Mouse (Mus musculus): Measurements from ENCODE around the gene Scnn1a. TPM values are rescaled to one million over a fixed set of nuclear protein-coding genes. Genes with fewer than 3 reads are reported as not detected.
A peak's percentile ranks its signal among the peaks of the same experiment; 100 is the strongest.

The Scnn1a gene
- total RNA-seq, 4 experiments from 2014 or later: 0.46 to 0.80 (median 0.58) TPM

DNA sequence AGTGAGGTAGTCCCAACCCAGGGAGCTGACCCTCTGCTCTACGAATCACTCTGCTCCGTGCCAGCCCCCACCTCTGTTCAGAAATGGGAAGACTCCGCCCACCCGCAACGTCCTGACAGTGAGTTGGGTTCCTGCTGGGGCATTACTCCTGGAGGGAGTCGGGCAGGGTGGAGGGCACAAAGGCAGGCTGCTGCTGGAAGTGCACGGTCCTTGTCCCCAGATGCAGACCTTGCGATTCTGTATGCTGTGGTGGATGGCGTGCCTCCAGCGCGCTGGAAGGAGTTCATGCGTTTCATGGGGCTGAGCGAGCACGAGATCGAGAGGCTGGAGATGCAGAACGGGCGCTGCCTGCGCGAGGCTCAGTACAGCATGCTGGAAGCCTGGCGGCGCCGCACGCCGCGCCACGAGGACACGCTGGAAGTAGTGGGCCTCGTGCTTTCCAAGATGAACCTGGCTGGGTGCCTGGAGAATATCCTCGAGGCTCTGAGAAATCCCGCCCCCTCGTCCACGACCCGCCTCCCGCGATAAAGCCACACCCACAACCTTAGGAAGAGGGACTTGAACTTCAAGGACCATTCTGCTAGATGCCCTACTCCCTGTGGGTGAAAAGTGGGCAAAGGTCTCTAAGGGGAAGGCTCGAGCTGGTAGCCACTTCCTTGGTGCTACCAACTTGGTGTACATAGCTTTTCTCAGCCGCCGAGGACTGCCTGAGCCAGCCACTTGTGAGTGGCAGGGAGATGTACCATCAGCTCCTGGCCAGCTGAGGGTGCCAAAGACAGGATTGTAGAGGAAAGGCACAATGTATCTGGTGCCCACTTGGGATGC, 41.2 kb downstream of the Scnn1a start:
- no peak for DNase-seq (ENCODE audit: low spot score)

GRCm38 (mm10) chr6:125363021-125363420, 42.6 kb downstream of the Scnn1a start:
- no peak for DNase-seq (ENCODE audit: low spot score)

DNA sequence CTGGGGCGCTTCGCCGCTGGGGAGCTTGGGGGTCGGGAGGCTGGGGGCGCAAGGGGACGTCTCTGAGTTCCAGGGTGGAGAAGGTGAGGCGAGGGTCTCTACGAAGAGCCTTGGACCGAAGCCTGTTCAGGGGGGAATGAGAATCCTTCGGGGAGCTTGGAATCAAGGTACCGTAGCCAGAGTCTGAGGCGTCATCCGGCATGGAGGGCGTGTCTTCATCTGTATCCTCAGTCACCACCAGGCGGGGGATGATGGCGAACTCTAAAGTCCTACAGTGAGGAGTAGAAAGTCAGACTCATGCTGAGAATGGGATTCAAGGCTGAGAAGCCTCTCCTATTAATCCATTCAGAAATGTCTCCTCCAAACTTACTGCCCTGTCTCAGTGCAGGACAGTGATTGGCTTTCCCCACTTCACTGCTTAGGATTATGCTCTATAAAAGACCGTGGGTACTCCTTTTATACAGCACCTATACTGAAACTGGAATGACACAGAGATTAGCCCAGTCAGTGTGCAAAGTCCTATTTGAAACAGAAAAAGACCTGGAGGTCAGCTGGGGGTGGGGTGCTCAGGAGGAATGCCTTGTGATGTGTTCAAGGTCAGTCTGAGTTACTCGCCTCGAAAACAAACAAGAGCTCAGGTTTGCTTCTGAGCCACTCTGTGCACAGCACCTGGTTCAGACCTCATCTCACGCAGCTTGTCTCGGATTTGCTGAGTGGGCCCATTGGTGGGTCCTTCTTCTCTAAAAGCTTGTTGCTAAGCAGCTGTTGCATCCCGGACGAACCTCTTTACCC, 43.2 kb downstream of the Scnn1a start:
- no peak for DNase-seq (ENCODE audit: low spot score)

DNA sequence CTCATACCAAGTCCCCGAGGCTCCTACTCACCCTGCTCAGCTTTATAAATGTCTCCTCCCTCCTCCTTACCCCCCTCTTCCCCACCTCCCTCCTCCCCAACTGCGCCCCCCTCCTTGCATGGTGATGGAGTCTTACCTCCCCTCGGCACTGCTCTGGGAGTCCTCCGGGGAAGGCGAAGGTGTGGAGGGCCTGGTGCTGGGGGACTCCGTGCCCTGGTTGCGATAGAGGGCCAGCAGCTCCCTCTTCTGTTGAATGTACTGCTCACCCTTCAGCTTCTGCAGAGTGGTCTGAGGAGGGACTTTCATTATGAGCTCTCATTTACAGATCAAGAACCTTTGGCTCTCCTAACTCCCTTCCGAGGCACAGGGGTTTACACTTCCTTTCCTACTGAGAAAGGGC, 44.0 kb downstream of the Scnn1a start:
- no peak for DNase-seq (ENCODE audit: low spot score)

DNA sequence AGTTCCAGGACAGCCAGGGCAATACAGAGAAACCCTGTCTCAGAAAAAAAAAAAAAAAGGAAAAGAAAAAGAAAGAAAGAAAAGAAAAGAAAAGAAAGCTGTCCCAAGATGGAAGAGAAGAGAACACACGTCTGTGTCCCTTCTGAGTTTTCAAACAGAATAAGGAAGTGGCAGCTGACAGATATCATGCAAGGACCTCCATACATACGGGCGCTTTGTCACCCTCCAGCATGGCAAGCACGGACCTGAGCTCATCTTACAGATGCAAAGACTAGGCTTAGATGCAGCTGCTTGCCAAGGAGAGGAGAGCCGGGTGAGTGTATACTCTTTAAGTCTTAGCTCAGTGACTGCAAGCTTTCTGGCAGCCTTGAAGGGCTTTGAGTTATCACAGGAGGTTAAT, 45.1 kb downstream of the Scnn1a start:
- DNase-seq (ENCODE audit: low spot score): no peak

DNA sequence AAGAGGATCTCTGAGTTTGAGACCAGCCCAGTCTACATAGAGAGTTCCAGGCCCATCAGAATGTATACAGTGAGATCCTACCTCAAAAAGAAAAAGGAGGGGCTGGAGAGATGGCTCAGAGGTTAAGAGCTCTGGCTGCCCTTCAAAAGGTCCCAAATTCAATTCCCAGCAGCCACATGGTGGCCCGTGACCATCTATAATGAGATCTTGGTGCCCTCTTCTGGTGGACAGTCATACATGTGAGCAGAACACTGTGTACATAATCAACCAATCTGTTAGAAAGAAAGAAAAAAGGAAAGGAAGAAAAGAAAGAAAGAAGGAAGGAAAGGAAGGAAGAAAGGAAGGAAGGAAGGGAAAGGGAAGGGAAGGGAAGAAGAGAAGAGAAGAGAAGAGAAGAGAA, 45.7 kb downstream of the Scnn1a start:
- DNase-seq (ENCODE audit: low spot score): no peak

GRCm38 (mm10) chr6:125367758-125368371, 47.4 kb downstream of the Scnn1a start:
- DNase-seq (ENCODE audit: low spot score): no peak

DNA sequence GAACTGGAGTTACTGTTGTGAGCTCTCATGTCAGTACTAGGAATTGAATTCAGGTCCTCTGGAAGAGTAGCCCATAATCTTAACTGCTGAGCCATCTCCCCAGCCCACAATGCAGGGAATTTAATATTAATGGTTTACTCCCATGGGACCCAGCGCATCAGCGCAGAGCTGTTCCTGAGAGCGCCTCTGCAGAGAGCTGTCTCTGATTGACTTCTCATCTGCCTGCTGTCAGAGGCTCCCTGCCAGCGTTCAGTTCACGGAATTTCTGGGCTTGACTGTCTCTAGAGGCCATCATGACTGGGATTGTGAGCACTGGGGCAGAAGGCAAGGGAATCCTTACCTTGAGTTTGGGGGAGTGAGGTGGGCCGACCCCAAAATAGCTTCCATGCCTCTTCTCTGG, 56.6 kb downstream of the Scnn1a start:
- DNase-seq (ENCODE audit: low spot score): no peak

- DNase-seq (ENCODE audit: low spot score): peak; percentile 59
Measured at GRCm38 (mm10) chr6:125377582-125378451, 57.4 kb downstream of the Scnn1a start.

DNA sequence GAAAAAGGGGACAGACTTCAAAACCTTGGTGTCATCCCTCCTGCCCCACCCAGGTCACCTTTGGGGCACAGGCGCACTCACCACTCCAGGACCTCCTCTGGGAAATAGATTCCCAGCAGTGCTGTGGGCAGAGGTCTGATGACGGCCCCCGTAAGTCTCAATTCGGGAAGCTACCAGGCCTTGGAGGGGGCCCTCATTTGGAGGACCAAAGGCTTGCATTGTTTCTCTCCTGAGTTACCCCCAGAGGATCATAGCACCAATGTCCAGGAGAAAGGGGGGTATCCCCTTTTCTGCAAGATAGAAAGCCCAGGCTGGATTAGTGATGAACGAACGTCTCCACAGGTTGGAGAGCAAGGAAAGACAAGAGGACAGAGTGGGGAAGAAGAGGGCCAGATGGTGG, 58.2 kb downstream of the Scnn1a start:
- no peak for DNase-seq (ENCODE audit: low spot score)

DNA sequence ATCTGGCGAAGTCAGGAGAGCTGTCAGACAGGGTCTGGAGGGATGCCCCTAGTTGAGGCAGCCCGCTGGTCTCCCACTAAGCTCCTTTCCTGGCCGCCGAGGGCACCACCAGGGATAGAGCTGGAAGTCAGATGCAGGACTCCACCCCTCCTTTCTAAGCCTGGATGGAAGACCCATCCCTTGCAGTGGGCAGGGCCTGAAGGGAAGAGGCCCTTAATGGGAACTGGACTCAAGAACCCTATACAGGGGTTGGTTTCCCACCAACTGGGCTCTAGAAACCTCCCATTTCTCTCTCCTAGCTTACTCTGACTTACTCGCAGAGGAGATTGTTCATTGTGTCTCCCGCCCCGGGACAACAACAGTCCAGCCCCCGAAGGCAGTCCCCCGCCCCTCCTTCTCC, 59.3 kb downstream of the Scnn1a start:
- DNase-seq (ENCODE audit: low spot score): no peak

DNA sequence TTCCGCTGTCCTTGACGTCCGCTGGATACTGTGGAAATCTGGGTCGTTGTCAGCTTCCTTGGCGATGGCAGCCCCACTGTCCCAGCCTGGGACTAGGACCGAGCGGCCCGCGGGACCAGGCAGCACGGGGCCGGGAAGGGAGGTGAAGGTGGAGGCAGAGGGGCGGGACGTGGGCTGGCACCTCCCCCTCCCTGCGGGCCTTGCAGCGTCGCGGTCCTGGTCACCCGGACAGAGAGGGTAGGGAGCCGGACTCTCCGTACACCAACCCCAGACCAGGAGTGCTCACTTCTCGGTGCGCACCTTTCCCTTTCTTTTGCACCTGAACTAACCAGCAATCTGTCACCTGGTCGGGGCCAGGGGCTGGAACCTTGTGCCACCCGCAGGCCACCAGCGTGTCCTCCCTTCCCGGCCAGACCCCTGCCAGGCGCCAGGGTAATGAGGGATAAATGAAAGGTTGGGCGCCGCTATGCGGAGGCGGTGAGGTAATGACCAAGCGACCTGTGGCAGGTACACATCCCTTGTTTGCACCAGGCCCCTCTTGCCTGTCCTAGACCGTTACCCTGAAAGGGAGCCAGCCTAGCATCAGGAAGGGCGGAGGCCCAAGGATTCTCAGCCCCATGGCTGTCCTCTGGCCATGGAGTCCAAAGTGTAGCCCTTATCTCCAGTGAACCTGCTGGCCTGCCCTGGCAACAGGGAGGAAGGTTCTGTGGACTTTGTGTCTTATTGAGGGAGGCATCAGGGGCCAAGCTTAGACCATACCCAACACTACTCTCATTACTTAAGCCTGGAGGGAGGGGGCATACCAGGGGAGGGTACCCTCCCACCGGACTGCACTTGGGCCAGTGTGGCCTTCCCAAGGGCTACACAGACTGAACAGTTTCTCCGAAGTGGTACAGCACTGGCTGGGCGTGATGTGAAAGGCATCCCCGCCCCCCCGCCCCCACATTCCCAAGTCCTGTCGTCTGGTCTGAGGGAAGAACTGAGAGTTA, 60.2 kb downstream of the Scnn1a start, which contains the start of gene Plekhg6:
TSS of gene Plekhg6 (minus strand) at position 422 of the 989 bp plus-strand sequence.
- DNase-seq (ENCODE audit: low spot score): no peak

- DNase-seq (ENCODE audit: low spot score): no peak
Measured at GRCm38 (mm10) chr6:125382024-125382423, 61.6 kb downstream of the Scnn1a start.

DNA sequence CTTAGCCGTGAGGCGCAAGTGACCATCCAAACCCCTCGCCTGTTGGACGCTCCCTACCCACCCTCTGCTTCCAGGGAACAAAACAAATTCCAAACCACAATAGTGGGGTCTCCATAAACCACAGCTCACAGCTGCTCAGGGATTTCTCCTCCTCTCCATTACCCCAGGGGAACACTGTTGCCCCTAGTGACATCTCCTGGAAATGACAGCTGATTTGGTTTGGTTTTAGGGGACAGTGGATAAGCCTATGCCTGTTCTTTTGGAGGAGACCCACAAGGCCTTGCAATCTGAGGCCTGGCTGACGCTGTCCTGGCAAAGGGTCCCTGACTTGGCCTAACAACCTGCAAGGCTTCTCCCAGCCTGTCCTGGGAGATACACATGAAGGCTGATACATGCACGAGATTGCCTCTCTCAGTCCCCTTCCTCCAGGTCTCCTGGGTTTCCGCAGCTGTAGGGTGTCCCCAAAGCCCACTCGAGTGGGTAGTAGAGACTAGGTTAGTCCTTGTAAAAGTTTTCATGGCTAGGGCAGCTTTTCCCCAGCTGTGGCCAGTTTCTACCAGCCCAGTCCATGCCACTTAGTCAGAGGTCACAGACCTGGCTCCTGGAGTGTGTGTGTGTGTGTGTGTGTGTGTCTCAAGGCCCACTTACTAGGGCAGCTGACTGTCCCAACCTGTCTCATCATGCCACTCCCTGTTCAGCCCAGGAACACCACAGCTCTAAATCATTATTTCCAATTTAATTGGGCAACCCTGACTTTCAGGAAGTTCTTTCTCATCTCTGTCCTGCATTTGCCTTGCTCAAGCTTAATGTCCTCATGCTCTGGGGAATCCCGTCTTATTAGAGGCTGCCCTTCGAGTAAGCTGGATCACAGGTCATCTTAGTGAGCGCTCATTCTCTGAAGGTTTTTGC, 64.9 kb downstream of the Scnn1a start:
- no peak for DNase-seq (ENCODE audit: low spot score)

DNA sequence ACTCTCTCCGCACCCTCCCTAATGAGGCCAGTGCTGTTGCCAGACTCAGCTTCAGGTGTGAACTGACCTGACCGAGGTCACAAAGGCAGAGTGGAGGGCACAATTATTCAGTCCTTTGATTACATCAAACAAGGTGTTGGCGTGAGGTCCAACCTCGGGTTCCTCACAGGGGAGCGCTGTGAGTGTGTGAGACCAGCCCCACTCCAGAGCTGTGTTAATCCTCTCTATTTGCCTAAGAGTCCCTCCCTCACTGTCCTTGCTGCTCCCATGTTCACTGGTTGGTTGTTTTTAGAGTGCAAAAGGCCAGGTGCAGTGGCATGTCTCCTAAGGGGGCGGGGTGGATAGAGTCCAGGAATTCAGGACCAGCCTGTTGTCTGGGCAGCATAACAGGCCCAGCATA, 65.6 kb downstream of the Scnn1a start:
- no peak for DNase-seq (ENCODE audit: low spot score)

DNA sequence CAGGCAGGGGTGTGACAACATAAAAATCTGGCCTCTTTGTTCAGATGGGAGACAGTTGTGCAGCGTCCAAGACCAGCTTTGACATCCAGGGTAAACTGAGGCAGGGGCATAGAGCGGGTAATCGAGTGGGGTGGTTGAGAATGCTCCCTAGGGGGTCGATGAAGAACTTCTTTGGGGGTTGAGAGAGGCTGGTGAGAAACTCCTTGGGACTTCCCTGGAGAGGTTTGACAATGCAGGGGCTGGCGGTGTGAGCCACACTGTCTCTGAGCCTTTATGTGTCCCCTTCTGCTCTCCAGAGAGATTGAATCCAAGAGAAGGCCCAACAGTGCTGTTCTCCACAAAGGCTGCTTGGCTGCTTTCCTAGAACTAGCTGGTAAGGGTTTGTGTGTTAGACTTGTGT, 69.4 kb downstream of the Scnn1a start:
- DNase-seq (ENCODE audit: low spot score): no peak

All from heart, adult 8-10 months (tissue).